Mouse (Mus musculus): ENCODE results near the gene Nhlh1.

DNA sequence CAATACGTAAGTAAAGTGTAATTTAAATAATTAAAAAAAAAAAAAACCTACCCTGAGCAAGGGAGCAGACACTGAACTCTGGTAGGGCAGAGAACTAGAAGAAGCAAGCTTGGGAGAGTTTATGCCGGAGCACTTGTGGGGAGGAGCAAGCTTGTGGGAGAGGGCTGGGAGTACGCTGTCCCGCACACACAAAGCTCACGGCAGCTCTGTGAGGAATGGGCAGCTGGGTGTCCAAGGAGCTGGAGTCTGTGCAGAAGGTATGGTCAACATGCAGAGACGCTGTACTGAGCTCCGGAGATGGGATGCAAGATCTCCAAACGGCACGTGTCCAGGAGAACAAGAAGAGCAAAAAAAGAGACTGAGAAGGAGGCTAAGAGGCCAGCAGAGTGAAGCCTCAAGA lies 42.6 kb downstream of the Nhlh1 start:
- TF ChIP-seq CTCF (IDR thresholded peaks at IDR 0.05) (no peak), EP300 (IDR thresholded peaks at IDR 0.05) (no peak)

Data from lung, postnatal 0 days (tissue).